Mouse (Mus musculus): Measurements from ENCODE around the gene 1700013H16Rik.
"Not testable (repeated sequence)": the region's sequence is repeated elsewhere in the genome, so short reads cannot be mapped to it uniquely, and the experiment has no call there.

Gene 1700013H16Rik

GRCm38 (mm10) chrX:53757736-53758135 lies at the start of gene 1700013H16Rik:
Gene 1700013H16Rik, minus strand, starts transcription at chrX:53757831.
- no peak for DNase-seq (ENCODE audit: low spot score)

GRCm38 (mm10) chrX:53799074-53799473 lies 41.4 kb upstream of the 1700013H16Rik start:
- no peak for DNase-seq (ENCODE audit: low spot score)

- DNase-seq (ENCODE audit: low spot score) = not testable (repeated sequence)
Measured at GRCm38 (mm10) chrX:53797519-53797918, 39.9 kb upstream of the 1700013H16Rik start, which contains the start of gene Xlr. Gene Xlr, minus strand, starts transcription at chrX:53797706.

GRCm38 (mm10) chrX:53776276-53776675 lies 18.6 kb upstream of the 1700013H16Rik start, which contains the start of gene Zfp36l3:
Gene Zfp36l3, minus strand, starts transcription at chrX:53776394.
- DNase-seq (ENCODE audit: low spot score) = peak; percentile 44

- no peak for DNase-seq (ENCODE audit: low spot score)
Measured at GRCm38 (mm10) chrX:53752851-53753250, 4.8 kb downstream of the 1700013H16Rik start.

GRCm38 (mm10) chrX:53728967-53729366 lies 28.7 kb downstream of the 1700013H16Rik start:
- DNase-seq (ENCODE audit: low spot score) = no peak

GRCm38 (mm10) chrX:53724596-53724995 lies 33.0 kb downstream of the 1700013H16Rik start, which contains the start of gene 4930502E18Rik:
Gene 4930502E18Rik, plus strand, starts transcription at chrX:53724826.
- no peak for DNase-seq (ENCODE audit: low spot score)

- peak; percentile 83 for DNase-seq (ENCODE audit: low spot score)
Measured at GRCm38 (mm10) chrX:53716323-53717182, 41.1 kb downstream of the 1700013H16Rik start.

GRCm38 (mm10) chrX:53715942-53716322 lies 41.7 kb downstream of the 1700013H16Rik start:
- DNase-seq (ENCODE audit: low spot score) = no peak

- DNase-seq (ENCODE audit: low spot score) = no peak
Measured at GRCm38 (mm10) chrX:53702673-53703072, 55.0 kb downstream of the 1700013H16Rik start.

- no peak for DNase-seq (ENCODE audit: low spot score)
Measured at GRCm38 (mm10) chrX:53699225-53699624, 58.4 kb downstream of the 1700013H16Rik start.

GRCm38 (mm10) chrX:53694008-53694777 lies 63.4 kb downstream of the 1700013H16Rik start:
- DNase-seq (ENCODE audit: low spot score) = peak; percentile 63

GRCm38 (mm10) chrX:53693141-53693540 lies 64.5 kb downstream of the 1700013H16Rik start:
- DNase-seq (ENCODE audit: low spot score) = no peak

Measured in yolk sac, embryonic 10.5 days (tissue).